Mouse (Mus musculus) hindbrain, embryonic 10.5 days (tissue): ENCODE results near the gene Nipsnap1. TPM values are rescaled to one million over a fixed set of nuclear protein-coding genes. Genes with fewer than 3 reads are reported as not detected.

Source experiments
- DNase-seq: peaks from one replicate; pipeline ENCODE4 v3.0.0-alpha.2; 2017; ENCODE audit warnings: low spot score
- H3K27ac ChIP-seq: fragments of 300-500 bp; sonication (generic); 2 replicates; pipeline ENCODE4 v1.5.1; 2016; ENCODE audit warnings: mild to moderate bottlenecking, moderate library complexity
- H3K27me3 ChIP-seq: fragments of 300-500 bp; sonication (generic); 2 replicates; pipeline ENCODE4 v1.6.1; 2016; ENCODE audit warnings: mild to moderate bottlenecking; ENCODE audit not compliant: poor library complexity, insufficient read depth, severe bottlenecking
- H3K36me3 ChIP-seq: fragments of 300-500 bp; sonication (generic); 2 replicates; pipeline ENCODE4 v1.6.1; 2016; ENCODE audit warnings: mild to moderate bottlenecking, moderate library complexity
- H3K4me1 ChIP-seq: fragments of 300-500 bp; sonication (generic); replicated peaks from 2 replicates; pipeline ENCODE4 v1.6.1; 2016; ENCODE audit warnings: mild to moderate bottlenecking
- H3K4me3 ChIP-seq: fragments of 300-500 bp; sonication (generic); 2 replicates; pipeline ENCODE4 v1.5.1; 2016; ENCODE audit warnings: mild to moderate bottlenecking, moderate library complexity
- H3K9me3 ChIP-seq: fragments of 300-500 bp; sonication (generic); 2 replicates; pipeline ENCODE4 v1.6.1; 2016; ENCODE audit warnings: mild to moderate bottlenecking, moderate library complexity
- WGBS: fragments of 180-500 bp; shearing (Covaris S2); methylation state at CpG from one replicate; pipeline ENCODE4 v1.1.7; 2016; 5-methylcytosine and 5-hydroxymethylcytosine counted together
- polyA plus RNA-seq: library from polyadenylated mRNA; unstranded; fragments of >200 nt; fragmentation: Nextera tagmentation; extraction: Ambion mirVana; gene quantifications from 2 replicates; pipeline ENCODE4 v1.2.1, GENCODE M21; 2016

Gene Nipsnap1
- polyA plus RNA-seq, 1 experiment from 2014 or later = 89.0 TPM

- 71% methylated on average over 2 of the region's 2 CpGs for WGBS
- no peaks in the 10 kb centered on the region for H3K27me3 ChIP-seq
- H3K4me1 ChIP-seq = 0 out of 2 replicates have a peak, but pooled peaks cover 5% of the 10 kb centered on the region
- peaks cover 73% of the 10 kb centered on the region for H3K36me3 ChIP-seq
- H3K27ac ChIP-seq = no peak overlapping the region
- no peaks in the 10 kb centered on the region for H3K9me3 ChIP-seq
- DNase-seq = peak; percentile 50
- H3K4me3 ChIP-seq = no peak overlapping the region
Measured at GRCm38 (mm10) chr11:4885385-4885903, 11.7 kb downstream of the Nipsnap1 start.

- no peaks in the 10 kb centered on the region for H3K9me3 ChIP-seq
- 0 out of 2 replicates have a peak, but pooled peaks cover 5% of the 10 kb centered on the region for H3K4me1 ChIP-seq
- WGBS = 93% methylated on average over 3 of the region's 3 CpGs
- H3K36me3 ChIP-seq = peaks cover 88% of the 10 kb centered on the region
- DNase-seq = no peak
- H3K27ac ChIP-seq = no peak overlapping the region
- H3K27me3 ChIP-seq = no peaks in the 10 kb centered on the region
- H3K4me3 ChIP-seq = no peak overlapping the region
Measured at GRCm38 (mm10) chr11:4886987-4887386, 13.2 kb downstream of the Nipsnap1 start.

GRCm38 (mm10) chr11:4894848-4895816 lies 21.4 kb downstream of the Nipsnap1 start, which contains the start of gene Thoc5:
Gene Thoc5 (plus strand): TSS chr11:4895320.
- DNase-seq = peak; percentile 90
- H3K36me3 ChIP-seq = peaks cover 69% of the 10 kb centered on the region
- peak within 1 kb of the TSS; percentile 92 for H3K27ac ChIP-seq
- no peaks in the 10 kb centered on the region for H3K27me3 ChIP-seq
- H3K4me1 ChIP-seq = peaks cover 11% of the 10 kb centered on the region
- peak within 1 kb of the TSS; percentile 96 for H3K4me3 ChIP-seq
- 3% methylated on average over 52 of the region's 52 CpGs for WGBS
- no peaks in the 10 kb centered on the region for H3K9me3 ChIP-seq

- H3K36me3 ChIP-seq = peaks cover 79% of the 10 kb centered on the region
- H3K9me3 ChIP-seq = no peaks in the 10 kb centered on the region
- no peak overlapping the region for H3K4me3 ChIP-seq
- DNase-seq = no peak
- H3K27ac ChIP-seq = no peak overlapping the region
- H3K4me1 ChIP-seq = peaks cover 8% of the 10 kb centered on the region
- H3K27me3 ChIP-seq = no peaks in the 10 kb centered on the region
- WGBS = 73% methylated on average over 5 of the region's 5 CpGs
Measured at GRCm38 (mm10) chr11:4900437-4900836, 26.7 kb downstream of the Nipsnap1 start.

- H3K27me3 ChIP-seq = no peaks in the 10 kb centered on the region
- no peak for DNase-seq
- H3K4me3 ChIP-seq = no peak overlapping the region
- WGBS = 90% methylated on average over 6 of the region's 6 CpGs
- peaks cover 89% of the 10 kb centered on the region for H3K36me3 ChIP-seq
- H3K27ac ChIP-seq = no peak overlapping the region
- H3K9me3 ChIP-seq = no peaks in the 10 kb centered on the region
- no peaks in the 10 kb centered on the region for H3K4me1 ChIP-seq
Measured at GRCm38 (mm10) chr11:4901956-4902355, 28.2 kb downstream of the Nipsnap1 start.

GRCm38 (mm10) chr11:4906231-4906630 lies 32.5 kb downstream of the Nipsnap1 start:
- no peak overlapping the region for H3K27ac ChIP-seq
- WGBS = 96% methylated on average over 6 of the region's 6 CpGs
- H3K36me3 ChIP-seq = peaks cover 93% of the 10 kb centered on the region
- no peaks in the 10 kb centered on the region for H3K9me3 ChIP-seq
- H3K4me1 ChIP-seq = no peaks in the 10 kb centered on the region
- DNase-seq = no peak
- no peak overlapping the region for H3K4me3 ChIP-seq
- H3K27me3 ChIP-seq = no peaks in the 10 kb centered on the region

GRCm38 (mm10) chr11:4916068-4916467 lies 42.3 kb downstream of the Nipsnap1 start:
- no peak overlapping the region for H3K27ac ChIP-seq
- H3K4me1 ChIP-seq = no peaks in the 10 kb centered on the region
- peak; percentile 51 for DNase-seq
- no peak overlapping the region for H3K4me3 ChIP-seq
- H3K27me3 ChIP-seq = no peaks in the 10 kb centered on the region
- H3K36me3 ChIP-seq = peaks cover 99% of the 10 kb centered on the region
- no peaks in the 10 kb centered on the region for H3K9me3 ChIP-seq
- WGBS = 76% methylated on average over 1 of the region's 1 CpGs

GRCm38 (mm10) chr11:4921281-4921680 lies 47.5 kb downstream of the Nipsnap1 start:
- no peak for DNase-seq
- no peaks in the 10 kb centered on the region for H3K4me1 ChIP-seq
- H3K27me3 ChIP-seq = no peaks in the 10 kb centered on the region
- H3K4me3 ChIP-seq = no peak overlapping the region
- H3K9me3 ChIP-seq = no peaks in the 10 kb centered on the region
- H3K27ac ChIP-seq = no peak overlapping the region
- 90% methylated on average over 2 of the region's 2 CpGs for WGBS
- H3K36me3 ChIP-seq = peaks cover 99% of the 10 kb centered on the region

GRCm38 (mm10) chr11:4921751-4922150 lies 48.0 kb downstream of the Nipsnap1 start:
- no peaks in the 10 kb centered on the region for H3K4me1 ChIP-seq
- peaks cover 99% of the 10 kb centered on the region for H3K36me3 ChIP-seq
- H3K27ac ChIP-seq = no peak overlapping the region
- no peaks in the 10 kb centered on the region for H3K27me3 ChIP-seq
- 89% methylated on average over 7 of the region's 7 CpGs for WGBS
- no peak for DNase-seq
- no peaks in the 10 kb centered on the region for H3K9me3 ChIP-seq
- no peak overlapping the region for H3K4me3 ChIP-seq

GRCm38 (mm10) chr11:4927224-4927623 lies 53.5 kb downstream of the Nipsnap1 start:
- Histone ChIP-seq H3K4me1 (no peaks in the 10 kb centered on the region), H3K9me3 (no peaks in the 10 kb centered on the region), H3K27ac (no peak overlapping the region), H3K36me3 (peaks cover 88% of the 10 kb centered on the region), H3K4me3 (no peak overlapping the region), H3K27me3 (no peaks in the 10 kb centered on the region)
- no peak for DNase-seq
- WGBS = 95% methylated on average over 3 of the region's 3 CpGs

GRCm38 (mm10) chr11:4931009-4931601 lies 57.4 kb downstream of the Nipsnap1 start:
- Histone ChIP-seq H3K27me3 (no peaks in the 10 kb centered on the region), H3K4me1 (no peaks in the 10 kb centered on the region), H3K9me3 (no peaks in the 10 kb centered on the region), H3K4me3 (no peak overlapping the region), H3K36me3 (peaks cover 52% of the 10 kb centered on the region), H3K27ac (no peak overlapping the region)
- no peak for DNase-seq
- 92% methylated on average over 1 of the region's 1 CpGs for WGBS

- Histone ChIP-seq H3K27ac (no peak overlapping the region), H3K4me3 (no peak overlapping the region), H3K36me3 (0 out of 2 replicates have a peak, but pooled peaks cover 5% of the 10 kb centered on the region), H3K4me1 (no peaks in the 10 kb centered on the region), H3K27me3 (no peaks in the 10 kb centered on the region), H3K9me3 (no peaks in the 10 kb centered on the region)
- DNase-seq = no peak
- 84% methylated on average over 5 of the region's 5 CpGs for WGBS
Measured at GRCm38 (mm10) chr11:4936243-4936642, 62.5 kb downstream of the Nipsnap1 start.
